In genomic region chr1:96046556-96046955, GRCm38 (mm10) we compare ENCODE assay signal across 22 mouse cellular contexts.
DNase-seq lines count a peak whose midpoint lies in the region; ATAC-seq and TF ChIP-seq lines count a peak whose summit lies in the region.
"Had no signal": no experiment of that assay in that cellular context is flagged by ENCODE, and none has a peak within 500 bp of the region (broad histone marks: within the 10 kb centered on the region; RNA-seq: fewer than 3 reads in every experiment).

No protein-coding gene starts in this region.

- TF ChIP-seq CTCF in forebrain, postnatal 0 days (IDR thresholded peaks at IDR 0.05; ENCODE audit: low read depth): no peak

- no peaks in the 10 kb centered on the region for H3K27me3 ChIP-seq in forebrain, embryonic 14.5 days (replicated peaks; ENCODE audit: control insufficient read depth, insufficient read depth, low read length)
- no peaks in the 10 kb centered on the region for H3K27me3 ChIP-seq in forebrain, postnatal 0 days (ENCODE audit: insufficient read depth, low read length)
- H3K27me3 ChIP-seq in hindbrain, embryonic 10.5 days (ENCODE audit: insufficient read depth, poor library complexity, severe bottlenecking): no peaks in the 10 kb centered on the region
- H3K27me3 ChIP-seq in hindbrain, embryonic 14.5 days (ENCODE audit: control insufficient read depth, insufficient read depth, low read length): no peaks in the 10 kb centered on the region
- H3K27me3 ChIP-seq: embryonic facial prominence, embryonic 13.5 days; embryonic facial prominence, embryonic 15.5 days; forebrain, embryonic 12.5 days; Patski had no signal

- peak; percentile 64 for DNase-seq in forebrain, embryonic 14.5 days (ENCODE audit: low spot score)
- no peak for DNase-seq in forebrain, postnatal 0 days
- DNase-seq in hindbrain, embryonic 10.5 days (ENCODE audit: low spot score): no peak
- no peak for DNase-seq in hindbrain, embryonic 14.5 days (ENCODE audit: low spot score)
- peak; percentile 17 for DNase-seq in retina, embryonic 14.5 days (ENCODE audit: low spot score)
- DNase-seq in retina, postnatal 1 day: no peak
- no peak for DNase-seq in Muller cell, postnatal 12 days (ENCODE audit: inconsistent ontology term)
- DNase-seq: adrenal gland, adult 8-10 months; adrenal gland, postnatal 14 days; adrenal gland, postnatal 36 days; cerebellum, adult 11 months; cerebellum, adult 18-20 months; cerebellum, adult 8-10 months; cerebellum, adult 9-11 months; cerebellum, postnatal 14 days; cerebellum, postnatal 36 days had no signal

- ATAC-seq in forebrain, embryonic 14.5 days: peak; percentile 44; the same call in 1 of the 2 replicates
- ATAC-seq in forebrain, postnatal 0 days: no peak
- no peak for ATAC-seq in hindbrain, embryonic 14.5 days (ENCODE audit: low FRiP score)
- ATAC-seq: activated CD4-positive, CD25-positive, alpha-beta regulatory T cell, adult 4 months; Patski had no signal

- H3K4me3 ChIP-seq in forebrain, embryonic 14.5 days (ENCODE audit: low read depth, low read length): no peak overlapping the region
- no peak overlapping the region for H3K4me3 ChIP-seq in forebrain, postnatal 0 days (ENCODE audit: low read depth, low read length)
- no peak overlapping the region for H3K4me3 ChIP-seq in hindbrain, embryonic 10.5 days
- H3K4me3 ChIP-seq in hindbrain, embryonic 14.5 days (replicated peaks; ENCODE audit: low read length): no peak overlapping the region
- H3K4me3 ChIP-seq: embryonic facial prominence, embryonic 13.5 days; embryonic facial prominence, embryonic 15.5 days; erythroblast, embryonic 14.5 days; forebrain, embryonic 12.5 days had no signal

- H3K9ac ChIP-seq in forebrain, embryonic 14.5 days (ENCODE audit: low read length): no peak overlapping the region
- H3K9ac ChIP-seq in forebrain, postnatal 0 days: no peak overlapping the region
- H3K9ac ChIP-seq in hindbrain, embryonic 14.5 days: no peak overlapping the region
- H3K9ac ChIP-seq: embryonic facial prominence, embryonic 13.5 days; embryonic facial prominence, embryonic 15.5 days; forebrain, embryonic 12.5 days had no signal

- 29% methylated on average over 1 of the region's 1 CpGs for WGBS in forebrain, embryonic 14.5 days
- 31% methylated on average over 1 of the region's 1 CpGs for WGBS in forebrain, postnatal 0 days
- 58% methylated on average over 1 of the region's 1 CpGs for WGBS in hindbrain, embryonic 10.5 days
- WGBS in hindbrain, embryonic 14.5 days: 50% methylated on average over 1 of the region's 1 CpGs

- no peak overlapping the region for H3K4me2 ChIP-seq in forebrain, embryonic 14.5 days (ENCODE audit: low read length)
- no peak overlapping the region for H3K4me2 ChIP-seq in forebrain, postnatal 0 days (ENCODE audit: low read depth)
- H3K4me2 ChIP-seq in hindbrain, embryonic 14.5 days (replicated peaks): no peak overlapping the region
- H3K4me2 ChIP-seq: embryonic facial prominence, embryonic 13.5 days; embryonic facial prominence, embryonic 15.5 days; forebrain, embryonic 12.5 days had no signal

- no peaks in the 10 kb centered on the region for H3K9me3 ChIP-seq in forebrain, embryonic 14.5 days (replicated peaks; ENCODE audit: control insufficient read depth, low read length)
- H3K9me3 ChIP-seq in forebrain, postnatal 0 days (ENCODE audit: low read length): no peaks in the 10 kb centered on the region
- no peaks in the 10 kb centered on the region for H3K9me3 ChIP-seq in hindbrain, embryonic 10.5 days
- H3K9me3 ChIP-seq in hindbrain, embryonic 14.5 days (ENCODE audit: control insufficient read depth, low read length): no peaks in the 10 kb centered on the region
- H3K9me3 ChIP-seq: embryonic facial prominence, embryonic 13.5 days; embryonic facial prominence, embryonic 15.5 days; forebrain, embryonic 12.5 days had no signal

- no peaks in the 10 kb centered on the region for H3K36me3 ChIP-seq in forebrain, embryonic 14.5 days (ENCODE audit: control insufficient read depth, insufficient read depth, low read length)
- H3K36me3 ChIP-seq in forebrain, postnatal 0 days (ENCODE audit: insufficient read depth): no peaks in the 10 kb centered on the region
- no peaks in the 10 kb centered on the region for H3K36me3 ChIP-seq in hindbrain, embryonic 10.5 days
- H3K36me3 ChIP-seq in hindbrain, embryonic 14.5 days (replicated peaks; ENCODE audit: control insufficient read depth, insufficient read depth): no peaks in the 10 kb centered on the region
- H3K36me3 ChIP-seq: embryonic facial prominence, embryonic 13.5 days; embryonic facial prominence, embryonic 15.5 days; forebrain, embryonic 12.5 days had no signal

- no peak overlapping the region for H3K27ac ChIP-seq in forebrain, embryonic 14.5 days (ENCODE audit: low read depth, low read length)
- no peak overlapping the region for H3K27ac ChIP-seq in forebrain, postnatal 0 days (ENCODE audit: low read depth, low read length)
- peak overlapping the region; percentile 50; the same call in 1 of the 2 replicates for H3K27ac ChIP-seq in hindbrain, embryonic 10.5 days
- no peak overlapping the region for H3K27ac ChIP-seq in hindbrain, embryonic 14.5 days
- H3K27ac ChIP-seq: embryonic facial prominence, embryonic 13.5 days; embryonic facial prominence, embryonic 15.5 days; forebrain, embryonic 12.5 days had no signal

- no peaks in the 10 kb centered on the region for H3K4me1 ChIP-seq in forebrain, embryonic 14.5 days (ENCODE audit: control insufficient read depth, insufficient read depth, low read length)
- H3K4me1 ChIP-seq in forebrain, postnatal 0 days (ENCODE audit: insufficient read depth): no peaks in the 10 kb centered on the region
- H3K4me1 ChIP-seq in hindbrain, embryonic 10.5 days (replicated peaks): peaks cover 21% of the 10 kb centered on the region; the same call in 1 of the 2 replicates
- H3K4me1 ChIP-seq in hindbrain, embryonic 14.5 days (replicated peaks; ENCODE audit: control insufficient read depth, insufficient read depth, low read length): no peaks in the 10 kb centered on the region
- H3K4me1 ChIP-seq: embryonic facial prominence, embryonic 13.5 days; embryonic facial prominence, embryonic 15.5 days; forebrain, embryonic 12.5 days had no signal

Comparison
In these comparisons a context has a peak if more than half of its experiments do, and no peak if none do; other contexts are left out.
1. DNase-seq: peak in forebrain, embryonic 14.5 days (single experiment) and retina, embryonic 14.5 days (single experiment); none in forebrain, postnatal 0 days (single experiment), hindbrain, embryonic 10.5 days (single experiment), hindbrain, embryonic 14.5 days (single experiment), retina, postnatal 1 day (single experiment) and Muller cell, postnatal 12 days (single experiment).